Mouse (Mus musculus) intestine, postnatal 0 days (tissue): ENCODE results near the gene Cavin4. TPM values are rescaled to one million over a fixed set of nuclear protein-coding genes. Genes with fewer than 3 reads are reported as not detected.

ENCODE experiments used
- ATAC-seq: fragments of 200-750 bp; cut with Nextera tagmentation; 2 replicates; pipeline ENCODE4 v1.8.0; 2017; ENCODE audit warnings: mild to moderate bottlenecking, moderate TSS enrichment, moderate library complexity
- H3K27ac ChIP-seq: fragments of 300-500 bp; sonication (generic); 2 replicates; pipeline ENCODE4 v1.5.1; 2014; ENCODE audit warnings: mild to moderate bottlenecking, low read depth, low read length, moderate library complexity
- H3K27me3 ChIP-seq: fragments of 300-500 bp; sonication (generic); replicated peaks from 2 replicates; pipeline ENCODE4 v1.6.1; 2014; ENCODE audit warnings: low read length, mixed read lengths; ENCODE audit not compliant: control insufficient read depth, insufficient read depth
- H3K36me3 ChIP-seq: fragments of 300-500 bp; sonication (generic); 2 replicates; pipeline ENCODE4 v1.6.1; 2014; ENCODE audit warnings: mild to moderate bottlenecking, moderate library complexity; ENCODE audit not compliant: control insufficient read depth, insufficient read depth
- H3K4me1 ChIP-seq: fragments of 300-500 bp; sonication (generic); replicated peaks from 2 replicates; pipeline ENCODE4 v1.6.1; 2014; ENCODE audit warnings: antibody characterized with exemption, low read length, mixed read lengths; ENCODE audit not compliant: control insufficient read depth, insufficient read depth
- H3K4me2 ChIP-seq: fragments of 300-500 bp; sonication (generic); replicated peaks from 2 replicates; pipeline ENCODE4 v1.6.1; 2014; ENCODE audit warnings: low read depth, mild to moderate bottlenecking, moderate library complexity
- H3K4me3 ChIP-seq: fragments of 300-500 bp; sonication (generic); 2 replicates; pipeline ENCODE4 v1.5.1; 2014; ENCODE audit warnings: low read depth, low read length
- H3K9ac ChIP-seq: fragments of 300-500 bp; sonication (generic); 2 replicates; pipeline ENCODE4 v1.6.1; 2014; ENCODE audit warnings: mild to moderate bottlenecking, low read depth, low read length
- H3K9me3 ChIP-seq: fragments of 300-500 bp; sonication (generic); 2 replicates; pipeline ENCODE4 v1.6.1; 2016; ENCODE audit warnings: mixed run types; ENCODE audit not compliant: control insufficient read depth
- CTCF ChIP-seq: sonication (generic); IDR thresholded peaks from 2 replicates; pipeline ENCODE4 v1.5.1; 2016; ENCODE audit warnings: low read depth, mild to moderate bottlenecking, control low read depth, antibody characterized with exemption, moderate library complexity
- whole genome bisulfite sequencing: fragments of 180-500 bp; shearing (Covaris S2); extraction: QIAGEN DNeasy Blood & Tissue Kit; methylation state at CpG from one replicate; pipeline ENCODE4 v1.1.7; 2014; 5-methylcytosine and 5-hydroxymethylcytosine counted together
- polyA plus RNA-seq: library from polyadenylated mRNA; unstranded; fragments of >200 nt; fragmentation: Nextera tagmentation; extraction: Ambion mirVana; gene quantifications from 2 replicates; pipeline ENCODE4 v1.2.1, GENCODE M21; 2015

The Cavin4 gene
- polyA plus RNA-seq, 1 experiment from 2014 or later: 0.05 TPM

GRCm38 (mm10) chr4:48660619-48661575 is 2.4 kb upstream of the Cavin4 start:
- no peak for TF ChIP-seq CTCF
- no peak for ATAC-seq
- Histone ChIP-seq H3K27ac (no peak overlapping the region), H3K36me3 (peaks cover 10% of the 10 kb centered on the region), H3K9ac (no peak overlapping the region), H3K9me3 (no peaks in the 10 kb centered on the region), H3K4me3 (no peak overlapping the region), H3K4me2 (no peak overlapping the region), H3K27me3 (no peaks in the 10 kb centered on the region), H3K4me1 (no peaks in the 10 kb centered on the region)
- 87% methylated on average over 7 of the region's 7 CpGs for WGBS

DNA sequence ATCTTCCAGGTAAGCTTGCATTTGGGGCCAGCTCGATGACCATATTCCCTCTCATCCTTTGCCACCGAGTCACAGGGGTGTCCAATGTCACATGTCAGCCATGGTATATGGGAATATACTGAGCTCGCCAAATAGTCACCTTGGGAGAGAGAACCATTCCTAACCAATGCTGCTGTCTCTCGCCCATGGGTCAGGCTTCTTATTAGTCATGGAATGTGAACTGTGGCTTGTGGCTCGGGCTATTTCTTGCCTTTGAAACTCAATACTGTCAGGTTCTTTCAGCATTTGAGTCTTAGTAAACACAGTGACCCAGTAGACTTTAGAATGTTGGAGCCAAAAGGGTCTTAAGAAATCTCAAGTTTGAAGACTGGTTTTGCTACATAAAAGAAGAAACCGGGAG is 707 bp downstream of the Cavin4 start:
- Histone ChIP-seq H3K4me3 (no peak overlapping the region), H3K9ac (no peak overlapping the region), H3K27ac (no peak overlapping the region), H3K9me3 (no peaks in the 10 kb centered on the region), H3K27me3 (no peaks in the 10 kb centered on the region), H3K36me3 (peaks cover 10% of the 10 kb centered on the region), H3K4me1 (no peaks in the 10 kb centered on the region), H3K4me2 (no peak overlapping the region)
- 97% methylated on average over 6 of the region's 6 CpGs for WGBS
- ATAC-seq: no peak
- TF ChIP-seq CTCF: no peak

GRCm38 (mm10) chr4:48667279-48667678 is 4.0 kb downstream of the Cavin4 start:
- Histone ChIP-seq H3K9me3 (no peaks in the 10 kb centered on the region), H3K27ac (no peak overlapping the region), H3K36me3 (peaks cover 10% of the 10 kb centered on the region), H3K4me1 (no peaks in the 10 kb centered on the region), H3K4me2 (no peak overlapping the region), H3K27me3 (no peaks in the 10 kb centered on the region), H3K9ac (no peak overlapping the region), H3K4me3 (no peak overlapping the region)
- no peak for ATAC-seq
- 48% methylated on average over 6 of the region's 6 CpGs for WGBS
- TF ChIP-seq CTCF: no peak

GRCm38 (mm10) chr4:48672915-48673314 is 9.6 kb downstream of the Cavin4 start:
- no peak for TF ChIP-seq CTCF
- Histone ChIP-seq H3K27ac (no peak overlapping the region), H3K4me2 (no peak overlapping the region), H3K4me3 (no peak overlapping the region), H3K9ac (no peak overlapping the region), H3K9me3 (no peaks in the 10 kb centered on the region), H3K4me1 (no peaks in the 10 kb centered on the region), H3K27me3 (no peaks in the 10 kb centered on the region), H3K36me3 (no peaks in the 10 kb centered on the region)
- WGBS: 63% methylated on average over 5 of the region's 5 CpGs
- no peak for ATAC-seq

GRCm38 (mm10) chr4:48674412-48674811 is 11.1 kb downstream of the Cavin4 start:
- Histone ChIP-seq H3K4me2 (no peak overlapping the region), H3K27me3 (no peaks in the 10 kb centered on the region), H3K9me3 (no peaks in the 10 kb centered on the region), H3K9ac (no peak overlapping the region), H3K27ac (no peak overlapping the region), H3K4me1 (no peaks in the 10 kb centered on the region), H3K4me3 (no peak overlapping the region), H3K36me3 (no peaks in the 10 kb centered on the region)
- 84% methylated on average over 7 of the region's 7 CpGs for WGBS
- no peak for TF ChIP-seq CTCF
- no peak for ATAC-seq

DNA sequence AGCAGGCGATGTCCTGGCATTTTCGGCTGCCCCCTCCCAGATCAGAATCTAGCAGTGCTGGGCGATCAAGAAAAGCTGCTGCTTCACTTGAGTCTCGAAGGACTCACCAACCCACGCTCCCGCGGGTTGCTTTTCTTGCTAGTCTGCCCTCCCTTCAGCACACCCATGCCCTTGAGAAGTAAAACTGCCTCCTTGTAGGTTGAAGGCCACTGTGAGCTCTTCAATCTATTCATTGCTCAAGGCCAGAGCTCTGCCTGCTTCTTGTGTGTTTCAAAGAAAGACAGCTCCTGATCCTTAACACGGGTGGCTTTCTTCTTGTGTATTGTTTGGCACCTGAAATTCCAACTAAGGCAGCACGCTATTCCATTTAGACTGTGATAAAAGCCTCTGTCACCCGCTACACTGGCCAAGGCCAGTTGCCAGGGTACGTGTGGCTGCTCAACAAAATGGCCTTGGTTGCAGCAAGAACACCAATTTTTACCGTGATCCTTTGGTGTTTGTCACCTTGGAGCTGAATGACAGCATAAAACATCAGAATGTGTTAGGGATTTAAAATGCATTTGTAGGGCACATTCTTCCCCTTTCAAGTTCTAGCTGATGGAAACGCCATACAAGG is 13.4 kb downstream of the Cavin4 start:
- Histone ChIP-seq H3K27ac (no peak overlapping the region), H3K9me3 (no peaks in the 10 kb centered on the region), H3K4me2 (no peak overlapping the region), H3K4me3 (no peak overlapping the region), H3K36me3 (no peaks in the 10 kb centered on the region), H3K4me1 (no peaks in the 10 kb centered on the region), H3K27me3 (no peaks in the 10 kb centered on the region), H3K9ac (no peak overlapping the region)
- 90% methylated on average over 13 of the region's 13 CpGs for WGBS
- TF ChIP-seq CTCF: no peak
- no peak for ATAC-seq
